Mouse (Mus musculus): Measurements from ENCODE around the gene Pitpna. TPM values are rescaled to one million over a fixed set of nuclear protein-coding genes. Genes with fewer than 3 reads are reported as not detected.

The Pitpna gene
- polyA plus RNA-seq, 1 experiment from 2014 or later, result 90.2 TPM

DNA sequence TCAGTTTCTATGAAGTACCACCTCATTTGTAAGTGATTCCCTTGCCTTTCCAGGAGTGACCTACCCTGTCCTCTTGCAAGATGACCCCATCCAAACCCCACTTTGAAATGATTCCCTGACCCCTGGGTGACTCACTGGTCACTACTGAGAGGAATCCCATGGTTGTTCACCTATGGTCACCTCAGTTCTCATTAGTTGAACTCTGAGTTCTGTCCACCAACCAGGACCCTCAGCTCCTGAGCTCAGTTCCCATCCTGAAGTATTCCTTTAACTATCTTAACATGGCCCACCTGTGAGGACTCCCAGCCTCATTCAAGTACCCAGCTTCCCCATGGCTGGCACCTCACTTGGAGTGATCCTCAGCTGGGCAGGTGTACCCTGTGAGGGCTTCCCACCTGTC is 69.9 kb downstream of the Pitpna start:
- peaks cover 2% of the 10 kb centered on the region; the same call in 1 of the 2 replicates for H3K36me3 ChIP-seq (ENCODE audit: control insufficient read depth, insufficient read depth)
- H3K4me2 ChIP-seq (ENCODE audit: low read length), result no peak overlapping the region
- H3K9me3 ChIP-seq (ENCODE audit: control insufficient read depth, low read length), result no peaks in the 10 kb centered on the region
- H3K4me1 ChIP-seq (replicated peaks; ENCODE audit: control insufficient read depth, insufficient read depth, low read length), result peaks cover 27% of the 10 kb centered on the region
- ATAC-seq, result no peak
- peaks cover 9% of the 10 kb centered on the region for H3K27me3 ChIP-seq (replicated peaks; ENCODE audit: control insufficient read depth, insufficient read depth, low read length)
- no peak overlapping the region for H3K9ac ChIP-seq (replicated peaks; ENCODE audit: low read depth, low read length)
- no peak overlapping the region for H3K27ac ChIP-seq (ENCODE audit: low read length)
- H3K4me3 ChIP-seq (replicated peaks; ENCODE audit: low read length), result no peak overlapping the region

- ATAC-seq, result no peak
- H3K9ac ChIP-seq (replicated peaks; ENCODE audit: low read depth, low read length), result no peak overlapping the region
- no peaks in the 10 kb centered on the region for H3K9me3 ChIP-seq (ENCODE audit: control insufficient read depth, low read length)
- H3K36me3 ChIP-seq (ENCODE audit: control insufficient read depth, insufficient read depth), result peaks cover 2% of the 10 kb centered on the region; the same call in 1 of the 2 replicates
- no peak overlapping the region for H3K27ac ChIP-seq (ENCODE audit: low read length)
- whole genome bisulfite sequencing, result 92% methylated on average over 13 of the region's 13 CpGs
- H3K27me3 ChIP-seq (replicated peaks; ENCODE audit: control insufficient read depth, insufficient read depth, low read length), result peaks cover 6% of the 10 kb centered on the region
- H3K4me1 ChIP-seq (replicated peaks; ENCODE audit: control insufficient read depth, insufficient read depth, low read length), result peaks cover 24% of the 10 kb centered on the region
- H3K4me3 ChIP-seq (replicated peaks; ENCODE audit: low read length), result no peak overlapping the region
- no peak overlapping the region for H3K4me2 ChIP-seq (ENCODE audit: low read length)
Observed at GRCm38 (mm10) chr11:75658311-75658710, 70.4 kb downstream of the Pitpna start.

GRCm38 (mm10) chr11:75658996-75659750 is 71.3 kb downstream of the Pitpna start:
- H3K36me3 ChIP-seq (ENCODE audit: control insufficient read depth, insufficient read depth), result peaks cover 2% of the 10 kb centered on the region; the same call in 1 of the 2 replicates
- WGBS, result 80% methylated on average over 14 of the region's 14 CpGs
- H3K27ac ChIP-seq (ENCODE audit: low read length), result no peak overlapping the region
- no peak for ATAC-seq
- no peak overlapping the region for H3K4me2 ChIP-seq (ENCODE audit: low read length)
- H3K4me3 ChIP-seq (replicated peaks; ENCODE audit: low read length), result no peak overlapping the region
- H3K9me3 ChIP-seq (ENCODE audit: control insufficient read depth, low read length), result no peaks in the 10 kb centered on the region
- H3K27me3 ChIP-seq (replicated peaks; ENCODE audit: control insufficient read depth, insufficient read depth, low read length), result no peaks in the 10 kb centered on the region; the same call in 1 of the 2 replicates
- H3K9ac ChIP-seq (replicated peaks; ENCODE audit: low read depth, low read length), result no peak overlapping the region
- peaks cover 19% of the 10 kb centered on the region for H3K4me1 ChIP-seq (replicated peaks; ENCODE audit: control insufficient read depth, insufficient read depth, low read length)

DNA sequence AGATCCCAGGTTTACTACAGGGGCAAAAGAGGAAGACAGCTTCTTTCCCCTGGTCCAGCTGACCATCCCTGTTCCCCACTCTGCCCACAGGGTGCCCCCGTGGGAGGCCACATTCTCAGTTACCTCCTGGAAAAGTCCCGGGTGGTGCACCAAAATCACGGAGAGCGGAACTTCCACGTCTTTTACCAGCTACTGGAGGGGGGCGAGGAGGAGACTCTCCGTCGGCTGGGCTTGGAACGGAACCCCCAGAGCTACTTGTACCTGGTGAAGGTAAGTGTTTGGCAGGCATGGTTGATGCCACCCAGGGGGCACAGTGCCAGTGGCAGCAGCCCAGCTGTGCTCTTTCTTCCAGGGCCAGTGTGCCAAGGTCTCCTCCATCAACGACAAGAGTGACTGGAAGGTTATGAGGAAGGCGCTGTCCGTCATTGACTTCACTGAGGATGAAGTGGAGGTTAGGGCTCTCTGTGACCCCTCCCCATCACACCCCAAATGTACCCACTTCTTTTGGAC is 72.2 kb downstream of the Pitpna start:
- Histone ChIP-seq H3K4me2 (ENCODE audit: low read length) (no peak overlapping the region), H3K9me3 (ENCODE audit: control insufficient read depth, low read length) (no peaks in the 10 kb centered on the region), H3K9ac (replicated peaks; ENCODE audit: low read depth, low read length) (no peak overlapping the region), H3K36me3 (ENCODE audit: control insufficient read depth, insufficient read depth) (peaks cover 2% of the 10 kb centered on the region; the same call in 1 of the 2 replicates), H3K27ac (ENCODE audit: low read length) (no peak overlapping the region), H3K4me3 (replicated peaks; ENCODE audit: low read length) (no peak overlapping the region), H3K4me1 (replicated peaks; ENCODE audit: control insufficient read depth, insufficient read depth, low read length) (peaks cover 15% of the 10 kb centered on the region), H3K27me3 (replicated peaks; ENCODE audit: control insufficient read depth, insufficient read depth, low read length) (no peaks in the 10 kb centered on the region; the same call in 1 of the 2 replicates)
- WGBS, result 92% methylated on average over 12 of the region's 12 CpGs
- ATAC-seq, result no peak

- Histone ChIP-seq H3K4me3 (replicated peaks; ENCODE audit: low read length) (no peak overlapping the region), H3K4me2 (ENCODE audit: low read length) (no peak overlapping the region), H3K4me1 (replicated peaks; ENCODE audit: control insufficient read depth, insufficient read depth, low read length) (peaks cover 8% of the 10 kb centered on the region), H3K9ac (replicated peaks; ENCODE audit: low read depth, low read length) (no peak overlapping the region), H3K9me3 (ENCODE audit: control insufficient read depth, low read length) (no peaks in the 10 kb centered on the region), H3K27ac (ENCODE audit: low read length) (no peak overlapping the region), H3K27me3 (replicated peaks; ENCODE audit: control insufficient read depth, insufficient read depth, low read length) (no peaks in the 10 kb centered on the region), H3K36me3 (ENCODE audit: control insufficient read depth, insufficient read depth) (peaks cover 2% of the 10 kb centered on the region)
- WGBS, result 90% methylated on average over 21 of the region's 21 CpGs
- no peak for ATAC-seq
Observed at GRCm38 (mm10) chr11:75660941-75661800, 73.3 kb downstream of the Pitpna start.

DNA sequence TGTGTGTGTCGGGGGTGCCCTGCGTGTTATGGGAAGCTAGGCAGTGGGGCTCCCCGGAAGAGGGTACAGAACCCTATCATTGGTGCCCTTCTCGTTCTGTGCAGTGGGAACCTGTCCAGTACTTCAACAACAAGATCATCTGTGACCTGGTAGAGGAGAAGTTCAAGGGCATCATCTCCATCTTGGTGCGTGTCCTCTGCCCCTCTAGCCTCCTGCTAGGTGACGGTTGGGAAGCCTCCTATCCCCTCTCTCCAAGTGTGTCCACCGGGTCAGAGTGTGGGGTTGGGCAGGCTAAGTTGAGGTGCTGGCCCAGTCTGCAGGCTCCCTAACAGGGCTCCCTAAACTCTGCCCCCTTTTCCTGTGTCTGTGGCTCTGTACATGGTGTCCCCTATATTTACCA is 74.2 kb downstream of the Pitpna start:
- Histone ChIP-seq H3K36me3 (ENCODE audit: control insufficient read depth, insufficient read depth) (peaks cover 2% of the 10 kb centered on the region), H3K4me1 (replicated peaks; ENCODE audit: control insufficient read depth, insufficient read depth, low read length) (no peaks in the 10 kb centered on the region; the same call in 1 of the 2 replicates), H3K9ac (replicated peaks; ENCODE audit: low read depth, low read length) (no peak overlapping the region), H3K27ac (ENCODE audit: low read length) (no peak overlapping the region), H3K4me3 (replicated peaks; ENCODE audit: low read length) (no peak overlapping the region), H3K27me3 (replicated peaks; ENCODE audit: control insufficient read depth, insufficient read depth, low read length) (no peaks in the 10 kb centered on the region), H3K9me3 (ENCODE audit: control insufficient read depth, low read length) (no peaks in the 10 kb centered on the region), H3K4me2 (ENCODE audit: low read length) (no peak overlapping the region)
- ATAC-seq, result no peak
- 97% methylated on average over 7 of the region's 7 CpGs for WGBS

DNA sequence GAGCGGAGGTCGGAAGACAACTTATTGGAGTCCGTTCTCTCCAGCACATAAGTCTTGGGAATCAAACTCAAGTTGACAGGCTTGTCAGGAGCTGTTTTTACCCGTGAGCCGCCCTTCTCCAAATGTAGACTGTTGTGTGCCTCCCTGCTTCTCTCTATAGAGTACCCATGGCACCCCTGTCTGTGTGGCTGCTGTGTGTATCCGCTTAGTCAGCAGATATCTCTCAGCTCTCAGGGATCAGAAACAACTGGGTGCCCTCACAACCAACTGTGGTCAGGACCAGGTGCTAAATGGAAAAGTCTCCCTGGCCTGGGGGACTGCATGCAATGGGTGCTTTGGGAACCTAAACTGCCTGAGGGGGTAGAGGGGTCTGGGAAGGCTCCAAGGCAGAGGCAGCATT is 78.4 kb downstream of the Pitpna start:
- 96% methylated on average over 6 of the region's 6 CpGs for WGBS
- H3K36me3 ChIP-seq (ENCODE audit: control insufficient read depth, insufficient read depth), result no peaks in the 10 kb centered on the region; the same call in 1 of the 2 replicates

DNA sequence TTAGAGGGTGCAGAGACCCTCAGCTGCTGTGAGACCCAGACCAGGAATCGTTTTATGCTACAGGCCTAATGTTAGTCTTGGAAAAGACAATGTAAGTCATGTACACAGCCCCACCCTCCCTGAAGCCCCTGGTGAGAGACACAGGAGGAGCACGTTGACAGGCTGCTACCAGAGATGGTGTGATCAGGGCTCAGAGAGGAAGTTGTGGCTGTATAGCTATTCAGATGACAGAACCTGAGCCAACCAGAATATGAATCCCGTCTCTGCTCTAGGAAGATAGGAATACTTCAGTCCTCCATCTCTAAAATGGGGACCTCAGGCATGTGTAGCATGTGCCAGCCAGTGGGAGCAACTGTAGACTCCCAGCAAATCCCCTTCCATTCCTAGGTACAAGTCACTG is 80.7 kb downstream of the Pitpna start:
- Histone ChIP-seq H3K27ac (ENCODE audit: low read length) (no peak overlapping the region), H3K4me2 (ENCODE audit: low read length) (no peak overlapping the region), H3K36me3 (ENCODE audit: control insufficient read depth, insufficient read depth) (peaks cover 2% of the 10 kb centered on the region; the same call in 1 of the 2 replicates), H3K4me3 (replicated peaks; ENCODE audit: low read length) (no peak overlapping the region), H3K9ac (replicated peaks; ENCODE audit: low read depth, low read length) (no peak overlapping the region), H3K9me3 (ENCODE audit: control insufficient read depth, low read length) (no peaks in the 10 kb centered on the region), H3K4me1 (replicated peaks; ENCODE audit: control insufficient read depth, insufficient read depth, low read length) (no peaks in the 10 kb centered on the region), H3K27me3 (replicated peaks; ENCODE audit: control insufficient read depth, insufficient read depth, low read length) (no peaks in the 10 kb centered on the region)
- no peak for ATAC-seq
- 82% methylated on average over 3 of the region's 3 CpGs for WGBS

More for the DNA sequence above, 78.4 kb downstream of the Pitpna start:
- no peak overlapping the region for H3K4me3 ChIP-seq (replicated peaks; ENCODE audit: low read length)
- no peak overlapping the region for H3K4me2 ChIP-seq (ENCODE audit: low read length)
- H3K9ac ChIP-seq (replicated peaks; ENCODE audit: low read depth, low read length), result no peak overlapping the region
- H3K27ac ChIP-seq (ENCODE audit: low read length), result no peak overlapping the region
- ATAC-seq, result no peak
- H3K27me3 ChIP-seq (replicated peaks; ENCODE audit: control insufficient read depth, insufficient read depth, low read length), result no peaks in the 10 kb centered on the region
- no peaks in the 10 kb centered on the region for H3K4me1 ChIP-seq (replicated peaks; ENCODE audit: control insufficient read depth, insufficient read depth, low read length)
- no peaks in the 10 kb centered on the region for H3K9me3 ChIP-seq (ENCODE audit: control insufficient read depth, low read length)

DNA sequence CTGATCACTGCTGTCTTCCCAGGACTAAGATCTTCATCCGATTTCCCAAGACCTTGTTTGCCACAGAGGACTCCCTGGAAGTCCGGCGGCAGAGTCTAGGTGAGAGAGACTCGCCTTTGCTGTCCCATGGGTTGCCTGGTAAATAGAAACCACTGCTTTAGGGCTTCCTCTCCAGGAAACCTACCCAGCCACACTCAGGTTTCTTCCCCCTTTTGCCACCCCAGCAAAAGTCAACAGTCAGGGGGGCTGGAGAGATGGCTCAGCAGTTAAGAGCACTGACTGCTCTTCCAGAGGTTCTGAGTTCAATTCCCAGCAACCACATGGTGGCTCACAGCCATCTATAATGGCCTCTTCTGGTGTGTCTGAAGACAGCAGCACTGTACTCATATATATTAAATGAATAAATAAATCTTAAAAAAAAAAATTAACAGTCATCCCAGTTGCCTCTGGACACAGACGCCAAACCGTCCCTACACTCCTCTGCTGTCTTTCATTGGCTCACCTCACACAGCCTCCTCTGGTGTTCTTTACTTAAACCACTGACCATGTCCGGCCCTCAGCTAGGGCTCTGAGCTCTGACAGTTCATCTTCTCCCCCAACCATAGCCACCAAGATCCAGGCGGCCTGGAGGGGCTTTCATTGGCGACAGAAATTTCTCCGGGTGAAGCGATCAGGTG is 81.4 kb downstream of the Pitpna start:
- H3K36me3 ChIP-seq (ENCODE audit: control insufficient read depth, insufficient read depth), result peaks cover 2% of the 10 kb centered on the region; the same call in 1 of the 2 replicates
- no peaks in the 10 kb centered on the region for H3K9me3 ChIP-seq (ENCODE audit: control insufficient read depth, low read length)
- no peaks in the 10 kb centered on the region for H3K4me1 ChIP-seq (replicated peaks; ENCODE audit: control insufficient read depth, insufficient read depth, low read length)
- H3K27me3 ChIP-seq (replicated peaks; ENCODE audit: control insufficient read depth, insufficient read depth, low read length), result no peaks in the 10 kb centered on the region
- H3K27ac ChIP-seq (ENCODE audit: low read length), result no peak overlapping the region
- H3K9ac ChIP-seq (replicated peaks; ENCODE audit: low read depth, low read length), result no peak overlapping the region
- 91% methylated on average over 11 of the region's 11 CpGs for WGBS
- no peak overlapping the region for H3K4me3 ChIP-seq (replicated peaks; ENCODE audit: low read length)
- ATAC-seq, result no peak
- H3K4me2 ChIP-seq (ENCODE audit: low read length), result no peak overlapping the region

Measured in forebrain, embryonic 16.5 days (tissue).